Comparison of ENCODE assay signal across 37 mouse cellular contexts in genomic region chr5:35332001-35332400, GRCm38 (mm10). TPM values are rescaled to one million over a fixed set of nuclear protein-coding genes. Genes with fewer than 3 reads are reported as not detected.
A peak's percentile ranks its signal among the peaks of the same experiment; 100 is the strongest.
DNase-seq lines count a peak whose midpoint lies in the region; ATAC-seq and TF ChIP-seq lines count a peak whose summit lies in the region.
"Had no signal": no experiment of that assay in that cellular context is flagged by ENCODE, and none has a peak within 500 bp of the region (broad histone marks: within the 10 kb centered on the region; RNA-seq: fewer than 3 reads in every experiment).

No protein-coding gene starts in this region.

- intact Hi-C loops in left cerebral cortex, postnatal 36 days (cut with DNase I), result loop anchor here (5.0 kb wide), 1 partner anchor 190 kb away; no protein-coding TSS in a partner anchor

- no peak overlapping the region for H3K4me3 ChIP-seq in forebrain, embryonic 16.5 days (replicated peaks; ENCODE audit: low read length)
- H3K4me3 ChIP-seq in forebrain, embryonic 13.5 days, result no peak overlapping the region
- H3K4me3 ChIP-seq in layer of hippocampus, adult 2 months, result no peak overlapping the region
- H3K4me3 ChIP-seq: embryonic facial prominence, embryonic 13.5 days; forebrain, embryonic 10.5 days; hindbrain, embryonic 12.5 days; limb, embryonic 12.5 days; liver, embryonic 15.5 days had no signal

- H3K9ac ChIP-seq in forebrain, embryonic 16.5 days (replicated peaks; ENCODE audit: low read depth, low read length), result no peak overlapping the region
- H3K9ac ChIP-seq in forebrain, embryonic 13.5 days, result no peak overlapping the region
- H3K9ac ChIP-seq: embryonic facial prominence, embryonic 13.5 days; hindbrain, embryonic 12.5 days; limb, embryonic 12.5 days; liver, embryonic 15.5 days; lung, embryonic 14.5 days had no signal

- TF ChIP-seq CTCF in layer of hippocampus, adult 2 months (conservative IDR thresholded peaks at IDR 0.05), result no peak

- WGBS in forebrain, embryonic 16.5 days, result 25% methylated on average over 4 of the region's 4 CpGs
- 51% methylated on average over 4 of the region's 4 CpGs for WGBS in forebrain, embryonic 13.5 days

- no peaks in the 10 kb centered on the region for H3K9me3 ChIP-seq in forebrain, embryonic 16.5 days (ENCODE audit: control insufficient read depth, low read length)
- no peaks in the 10 kb centered on the region for H3K9me3 ChIP-seq in forebrain, embryonic 13.5 days (replicated peaks)
- H3K9me3 ChIP-seq: embryonic facial prominence, embryonic 13.5 days; forebrain, embryonic 10.5 days; G1E; hindbrain, embryonic 12.5 days; limb, embryonic 12.5 days; liver, embryonic 15.5 days had no signal

- H3K27me3 ChIP-seq in forebrain, embryonic 16.5 days (replicated peaks; ENCODE audit: control insufficient read depth, insufficient read depth, low read length), result no peaks in the 10 kb centered on the region
- no peaks in the 10 kb centered on the region for H3K27me3 ChIP-seq in forebrain, embryonic 13.5 days
- H3K27me3 ChIP-seq: liver, embryonic 15.5 days had no signal

- H3K27ac ChIP-seq in forebrain, embryonic 16.5 days (ENCODE audit: low read length), result no peak overlapping the region
- no peak overlapping the region for H3K27ac ChIP-seq in forebrain, embryonic 13.5 days
- peak overlapping the region; percentile 60; the same call in 1 of the 2 replicates for H3K27ac ChIP-seq in layer of hippocampus, adult 2 months
- H3K27ac ChIP-seq: embryonic facial prominence, embryonic 13.5 days; forebrain, embryonic 10.5 days; hindbrain, embryonic 12.5 days; limb, embryonic 12.5 days; liver, embryonic 15.5 days had no signal

- H3K4me1 ChIP-seq in forebrain, embryonic 16.5 days (replicated peaks; ENCODE audit: control insufficient read depth, insufficient read depth, low read length), result peaks cover 14% of the 10 kb centered on the region
- H3K4me1 ChIP-seq in forebrain, embryonic 13.5 days, result peaks cover 17% of the 10 kb centered on the region
- H3K4me1 ChIP-seq: embryonic facial prominence, embryonic 13.5 days; hindbrain, embryonic 12.5 days; limb, embryonic 12.5 days; liver, embryonic 15.5 days had no signal

- H3K4me2 ChIP-seq in forebrain, embryonic 16.5 days (ENCODE audit: low read length), result no peak overlapping the region
- no peak overlapping the region for H3K4me2 ChIP-seq in forebrain, embryonic 13.5 days
- H3K4me2 ChIP-seq: embryonic facial prominence, embryonic 13.5 days; heart, embryonic 11.5 days; hindbrain, embryonic 12.5 days; limb, embryonic 12.5 days; liver, embryonic 15.5 days; lung, embryonic 14.5 days had no signal

- no peaks in the 10 kb centered on the region for H3K36me3 ChIP-seq in forebrain, embryonic 16.5 days (ENCODE audit: control insufficient read depth, insufficient read depth)
- H3K36me3 ChIP-seq in forebrain, embryonic 13.5 days (ENCODE audit: poor library complexity, severe bottlenecking), result no peaks in the 10 kb centered on the region
- H3K36me3 ChIP-seq: embryonic facial prominence, embryonic 13.5 days; forebrain, embryonic 10.5 days; G1E; hindbrain, embryonic 12.5 days; limb, embryonic 12.5 days; liver, embryonic 15.5 days had no signal

- peak in 1 of 2 experiments; percentile 27 for DNase-seq in layer of hippocampus, adult 2 months (ENCODE audit: low spot score in 2 of 2)
- DNase-seq in layer of hippocampus, adult 8-10 months (ENCODE audit: low spot score in 2 of 2), result no peak
- peak; percentile 47 to 49 for DNase-seq in left cerebral cortex, postnatal 36 days (ENCODE audit: low spot score in 2 of 2)
- DNase-seq in left cerebral cortex, adult 8-10 months (ENCODE audit: low spot score in 2 of 2), result no peak
- peak; percentile 38 for DNase-seq in right cerebral cortex, postnatal 25 days
- DNase-seq: adrenal gland, adult 8-10 months; cerebellum, adult 11-12 months; cerebellum, adult 9-11 months; gastrocnemius, postnatal 10 days; heart, postnatal 36 days; kidney, adult 9 months; kidney, postnatal 14 days; lung, embryonic 14.5 days; lung, postnatal 14 days; midbrain, embryonic 14.5 days; thymus, postnatal 14 days had no signal

- ATAC-seq in forebrain, embryonic 16.5 days, result 0 out of 2 replicates have a peak, but pooled peaks have one; percentile 51
- ATAC-seq in forebrain, embryonic 13.5 days, result no peak
- no peak for ATAC-seq in CD4-positive, CD25-positive, alpha-beta regulatory T cell, adult 4 months
- ATAC-seq: intestine, postnatal 0 days had no signal

RNA-seq across cellular contexts. Expression of gene Adra2c, which starts 53.9 kb away (rescaled TPM):
- 0.65 and 0.71 TPM in 2 replicates for polyA plus RNA-seq in forebrain, embryonic 16.5 days (2015; fragmentation: Nextera tagmentation; extraction: Ambion mirVana)
- polyA plus RNA-seq in forebrain, embryonic 13.5 days (2015; fragmentation: Nextera tagmentation; extraction: Ambion mirVana), result 0.19 and 0.21 TPM in 2 replicates
- 10 to 100 TPM; 23.6 to 25.6 TPM for total RNA-seq in layer of hippocampus, adult 2 months (2021)
- total RNA-seq in layer of hippocampus, adult 8-10 months (2022), result 10 to 100 TPM; 19.5 to 27.9 (median 21.8) TPM
- 10 to 100 TPM; 22.9 to 24.1 TPM for total RNA-seq in left cerebral cortex, postnatal 36 days (2021)
- total RNA-seq in left cerebral cortex, adult 8-10 months (2022), result 10 to 100 TPM; 22.2 to 26.8 (median 24.4) TPM
- polyA plus RNA-seq in CD4-positive, CD25-positive, alpha-beta regulatory T cell, adult 4 months (2017; shearing (Covaris generic)), result not detected
- total RNA-seq: granulocyte monocyte progenitor cell, adult 5-6 weeks; liver, adult 2 months; monocyte, adult 5-6 weeks had no signal
- polyA plus RNA-seq: C2C12; forebrain, embryonic 10.5 days; G1E; liver, adult 2 months; liver, embryonic 15.5 days; lung, embryonic 14.5 days; stomach, embryonic 14.5 days had no signal

RNA-seq across cellular contexts. Expression of gene Hmx1, which starts 56.9 kb away (rescaled TPM):
- polyA plus RNA-seq in forebrain, embryonic 16.5 days (2015; fragmentation: Nextera tagmentation; extraction: Ambion mirVana), result not detected in 2 replicates
- not detected in 2 replicates for polyA plus RNA-seq in forebrain, embryonic 13.5 days (2015; fragmentation: Nextera tagmentation; extraction: Ambion mirVana)
- not detected for total RNA-seq in layer of hippocampus, adult 2 months (2021)
- total RNA-seq in layer of hippocampus, adult 8-10 months (2022), result not detected
- total RNA-seq in left cerebral cortex, postnatal 36 days (2021), result not detected
- total RNA-seq in left cerebral cortex, adult 8-10 months (2022), result not detected
- not detected for polyA plus RNA-seq in CD4-positive, CD25-positive, alpha-beta regulatory T cell, adult 4 months (2017; shearing (Covaris generic))
- total RNA-seq: adrenal gland, adult 8-10 months; G1E; gastrocnemius, postnatal 10 days; granulocyte monocyte progenitor cell, adult 5-6 weeks; heart, postnatal 36 days; layer of hippocampus, postnatal 36 days; liver, adult 2 months; monocyte, adult 5-6 weeks had no signal
- polyA plus RNA-seq: C2C12; frontal cortex, adult 2 months; G1E; heart, embryonic 11.5 days; heart, embryonic 16.5 days; intestine, postnatal 0 days; liver, adult 2 months; liver, embryonic 15.5 days; lung, embryonic 14.5 days; midbrain, embryonic 14.5 days; small intestine, adult 2 months; stomach, embryonic 14.5 days; urinary bladder, adult 2 months had no signal

Comparison
In these comparisons a context has a peak if more than half of its experiments do, and no peak if none do; other contexts are left out.
1. DNase-seq: peak in left cerebral cortex, postnatal 36 days (2 of 2) and right cerebral cortex, postnatal 25 days (single experiment); none in layer of hippocampus, adult 8-10 months (0 of 2) and left cerebral cortex, adult 8-10 months (0 of 2).